In the genomic region with DNA sequence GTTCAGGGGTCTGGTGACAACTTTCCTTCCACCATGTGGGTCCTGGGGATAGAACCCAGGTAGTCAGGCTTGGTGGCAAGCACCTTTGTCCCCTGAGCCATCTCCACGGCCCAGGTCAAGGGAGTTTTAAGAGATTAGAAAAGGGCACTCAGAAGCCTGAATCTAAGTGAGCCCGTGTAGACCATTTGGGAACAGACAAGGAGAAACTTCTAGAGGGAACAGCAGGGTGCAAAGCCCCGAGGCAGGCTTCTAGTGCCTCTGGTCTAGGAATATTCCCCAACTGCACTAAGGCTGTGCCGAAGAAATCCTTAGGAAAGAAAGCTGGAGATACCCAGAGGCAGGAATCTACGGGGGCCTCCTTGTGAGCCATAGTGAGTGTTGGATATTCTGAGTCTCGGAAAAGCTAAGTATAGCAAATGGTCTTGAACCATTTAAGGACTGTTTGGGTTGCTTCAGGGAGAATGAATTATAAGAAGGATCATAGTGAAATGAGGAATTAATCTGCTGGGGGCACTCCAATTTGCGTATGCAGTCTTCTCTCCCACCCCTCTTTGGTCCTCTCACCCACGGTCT, we compare ENCODE assay signal across 8 mouse cellular contexts. TPM values are rescaled to one million over a fixed set of nuclear protein-coding genes. Genes with fewer than 3 reads are reported as not detected.
A peak's percentile ranks its signal among the peaks of the same experiment; 100 is the strongest.
DNase-seq lines count a peak whose midpoint lies in the region; ATAC-seq and TF ChIP-seq lines count a peak whose summit lies in the region.

No protein-coding gene starts in this region.

- H3K4me1 ChIP-seq in heart, embryonic 10.5 days, result peaks cover 37% of the 10 kb centered on the region
- peaks cover 79% of the 10 kb centered on the region for H3K4me1 ChIP-seq in E14TG2a.4 (replicated peaks; ENCODE audit: low read depth, low read length)
- H3K4me1 ChIP-seq in forebrain, embryonic 15.5 days, result peaks cover 30% of the 10 kb centered on the region
- peaks cover 7% of the 10 kb centered on the region for H3K4me1 ChIP-seq in limb, embryonic 14.5 days (ENCODE audit: control insufficient read depth, insufficient read depth, low read length)

- H3K9ac ChIP-seq in forebrain, embryonic 15.5 days (replicated peaks), result peak overlapping the region; percentile 75
- H3K9ac ChIP-seq in limb, embryonic 14.5 days (ENCODE audit: low read depth, low read length, severe bottlenecking), result peak overlapping the region; percentile 70; the same call in 1 of the 2 replicates

- no peaks in the 10 kb centered on the region for H3K9me3 ChIP-seq in heart, embryonic 10.5 days
- 0 out of 2 replicates have a peak, but pooled peaks cover 2% of the 10 kb centered on the region for H3K9me3 ChIP-seq in E14TG2a.4 (ENCODE audit: low read length)
- H3K9me3 ChIP-seq in forebrain, embryonic 15.5 days, result no peaks in the 10 kb centered on the region
- H3K9me3 ChIP-seq in limb, embryonic 14.5 days (ENCODE audit: control insufficient read depth, low read length), result no peaks in the 10 kb centered on the region

- no peak for ATAC-seq in forebrain, embryonic 15.5 days (replicated peaks)
- ATAC-seq in limb, embryonic 14.5 days (ENCODE audit: low FRiP score, low read depth), result no peak
- no peak for ATAC-seq in granulocyte monocyte progenitor cell, adult 5-6 weeks (replicated peaks; ENCODE audit: poor library complexity, severe bottlenecking)

- no peaks in the 10 kb centered on the region for H3K36me3 ChIP-seq in heart, embryonic 10.5 days
- peaks cover 6% of the 10 kb centered on the region; the same call in 1 of the 2 replicates for H3K36me3 ChIP-seq in E14TG2a.4 (ENCODE audit: insufficient read depth, low read length)
- H3K36me3 ChIP-seq in forebrain, embryonic 15.5 days, result no peaks in the 10 kb centered on the region
- no peaks in the 10 kb centered on the region for H3K36me3 ChIP-seq in limb, embryonic 14.5 days (ENCODE audit: control insufficient read depth, insufficient read depth, low read length)

- TF ChIP-seq CTCF in E14TG2a.4 (conservative IDR thresholded peaks at IDR 0.05; ENCODE audit: low read length), result no peak

- 45% methylated on average over 8 of the region's 8 CpGs for WGBS in heart, embryonic 10.5 days
- 49% methylated on average over 8 of the region's 8 CpGs for WGBS in forebrain, embryonic 15.5 days
- WGBS in limb, embryonic 14.5 days, result 39% methylated on average over 8 of the region's 8 CpGs

- H3K27me3 ChIP-seq in heart, embryonic 10.5 days (ENCODE audit: insufficient read depth, poor library complexity, severe bottlenecking), result peaks cover 91% of the 10 kb centered on the region
- H3K27me3 ChIP-seq in E14TG2a.4 (ENCODE audit: insufficient read depth, low read length), result peaks cover 60% of the 10 kb centered on the region
- H3K27me3 ChIP-seq in forebrain, embryonic 15.5 days, result peaks cover 25% of the 10 kb centered on the region
- peaks cover 44% of the 10 kb centered on the region for H3K27me3 ChIP-seq in limb, embryonic 14.5 days (ENCODE audit: control insufficient read depth, insufficient read depth, low read length)

- peak; percentile 51 for DNase-seq in heart, embryonic 10.5 days (ENCODE audit: low spot score)
- no peak for DNase-seq in heart, adult 9 months (ENCODE audit: low spot score in 2 of 2)
- no peak for DNase-seq in limb, embryonic 14.5 days (ENCODE audit: low spot score)
- DNase-seq in adipocyte (ENCODE audit: low spot score), result no peak
- DNase-seq in urinary bladder, postnatal 10 days (ENCODE audit: low spot score), result no peak

- H3K4me3 ChIP-seq in heart, embryonic 10.5 days, result 0 out of 2 replicates have a peak overlapping the region, but pooled peaks have one; percentile 72
- H3K4me3 ChIP-seq in E14TG2a.4 (replicated peaks; ENCODE audit: low read length), result peak overlapping the region; percentile 84; the same call in 1 of the 2 replicates
- H3K4me3 ChIP-seq in forebrain, embryonic 15.5 days, result peak overlapping the region; percentile 56
- peak overlapping the region; percentile 66 for H3K4me3 ChIP-seq in limb, embryonic 14.5 days (replicated peaks; ENCODE audit: low read length)

- no peak for TF ChIP-seq POLR2A in limb, embryonic 14.5 days (IDR thresholded peaks at IDR 0.05; ENCODE audit: borderline replicate concordance, extremely low read depth, insufficient read depth, insufficient read length)

- peak overlapping the region; percentile 77 for H3K4me2 ChIP-seq in forebrain, embryonic 15.5 days (replicated peaks)
- H3K4me2 ChIP-seq in limb, embryonic 14.5 days (replicated peaks; ENCODE audit: low read depth, low read length, severe bottlenecking), result peak overlapping the region; percentile 95

- H3K27ac ChIP-seq in heart, embryonic 10.5 days, result no peak overlapping the region
- H3K27ac ChIP-seq in forebrain, embryonic 15.5 days (replicated peaks), result peak overlapping the region; percentile 72; the same call in 1 of the 2 replicates
- H3K27ac ChIP-seq in limb, embryonic 14.5 days (replicated peaks; ENCODE audit: low read depth, low read length), result no peak overlapping the region

RNA-seq across cellular contexts. Expression of a gene that starts 0.6 kb away (rescaled TPM):
- 0.14 TPM in 1 of 2 replicates, not detected in the other for polyA plus RNA-seq in heart, embryonic 10.5 days (2016; fragmentation: Nextera tagmentation; extraction: Ambion mirVana)
- polyA plus RNA-seq in forebrain, embryonic 15.5 days (2015; fragmentation: Nextera tagmentation; extraction: Ambion mirVana), result 29.9 and 30.4 TPM in 2 replicates
- 35.2 and 44.6 TPM in 2 replicates for polyA plus RNA-seq in limb, embryonic 14.5 days (2012; rRNA removed)
- polyA plus RNA-seq in limb, embryonic 14.5 days (2014; fragmentation: Nextera tagmentation; extraction: Ambion mirVana), result 20.0 and 20.3 TPM in 2 replicates
- not detected in 2 replicates for total RNA-seq in granulocyte monocyte progenitor cell, adult 5-6 weeks (2014; fragmentation: Nextera tagmentation)
- not detected in 2 replicates for total RNA-seq in granulocyte monocyte progenitor cell, adult 5-6 weeks (2017)

RNA-seq across cellular contexts. Expression of a gene that starts 13.0 kb away (rescaled TPM):
- 7.9 and 14.2 TPM in 2 replicates for polyA plus RNA-seq in heart, embryonic 10.5 days (2016; fragmentation: Nextera tagmentation; extraction: Ambion mirVana)
- polyA plus RNA-seq in forebrain, embryonic 15.5 days (2015; fragmentation: Nextera tagmentation; extraction: Ambion mirVana), result 16.7 and 21.7 TPM in 2 replicates
- polyA plus RNA-seq in limb, embryonic 14.5 days (2012; rRNA removed), result 103 and 130 TPM in 2 replicates
- 12.4 and 14.6 TPM in 2 replicates for polyA plus RNA-seq in limb, embryonic 14.5 days (2014; fragmentation: Nextera tagmentation; extraction: Ambion mirVana)
- 75.9 and 87.6 TPM in 2 replicates for total RNA-seq in granulocyte monocyte progenitor cell, adult 5-6 weeks (2014; fragmentation: Nextera tagmentation)
- total RNA-seq in granulocyte monocyte progenitor cell, adult 5-6 weeks (2017), result 24.3 and 31.9 TPM in 2 replicates

RNA-seq across cellular contexts. Expression of a gene that starts 30.6 kb away (rescaled TPM):
- polyA plus RNA-seq in heart, embryonic 10.5 days (2016; fragmentation: Nextera tagmentation; extraction: Ambion mirVana), result 173 and 178 TPM in 2 replicates
- polyA plus RNA-seq in forebrain, embryonic 15.5 days (2015; fragmentation: Nextera tagmentation; extraction: Ambion mirVana), result 90.2 and 93.6 TPM in 2 replicates
- polyA plus RNA-seq in limb, embryonic 14.5 days (2012; rRNA removed), result 215 and 251 TPM in 2 replicates
- 137 and 144 TPM in 2 replicates for polyA plus RNA-seq in limb, embryonic 14.5 days (2014; fragmentation: Nextera tagmentation; extraction: Ambion mirVana)
- total RNA-seq in granulocyte monocyte progenitor cell, adult 5-6 weeks (2014; fragmentation: Nextera tagmentation), result 96.6 and 112 TPM in 2 replicates
- total RNA-seq in granulocyte monocyte progenitor cell, adult 5-6 weeks (2017), result 48.8 and 52.0 TPM in 2 replicates

RNA-seq across cellular contexts. Expression of a gene that starts 43.6 kb away (rescaled TPM):
- 74.4 and 84.5 TPM in 2 replicates for polyA plus RNA-seq in heart, embryonic 10.5 days (2016; fragmentation: Nextera tagmentation; extraction: Ambion mirVana)
- 207 and 211 TPM in 2 replicates for polyA plus RNA-seq in forebrain, embryonic 15.5 days (2015; fragmentation: Nextera tagmentation; extraction: Ambion mirVana)
- 143 TPM in 2 replicates for polyA plus RNA-seq in limb, embryonic 14.5 days (2012; rRNA removed)
- polyA plus RNA-seq in limb, embryonic 14.5 days (2014; fragmentation: Nextera tagmentation; extraction: Ambion mirVana), result 122 and 131 TPM in 2 replicates
- 49.2 and 55.8 TPM in 2 replicates for total RNA-seq in granulocyte monocyte progenitor cell, adult 5-6 weeks (2014; fragmentation: Nextera tagmentation)
- total RNA-seq in granulocyte monocyte progenitor cell, adult 5-6 weeks (2017), result 34.7 and 40.2 TPM in 2 replicates

RNA-seq across cellular contexts. Expression of a gene that starts 53.6 kb away (rescaled TPM):
- polyA plus RNA-seq in heart, embryonic 10.5 days (2016; fragmentation: Nextera tagmentation; extraction: Ambion mirVana), result 4.8 and 8.0 TPM in 2 replicates
- 21.9 and 26.2 TPM in 2 replicates for polyA plus RNA-seq in forebrain, embryonic 15.5 days (2015; fragmentation: Nextera tagmentation; extraction: Ambion mirVana)
- 28.9 and 31.3 TPM in 2 replicates for polyA plus RNA-seq in limb, embryonic 14.5 days (2012; rRNA removed)
- 9.4 and 13.9 TPM in 2 replicates for polyA plus RNA-seq in limb, embryonic 14.5 days (2014; fragmentation: Nextera tagmentation; extraction: Ambion mirVana)
- 10.6 and 17.5 TPM in 2 replicates for total RNA-seq in granulocyte monocyte progenitor cell, adult 5-6 weeks (2014; fragmentation: Nextera tagmentation)
- 1.3 and 3.9 TPM in 2 replicates for total RNA-seq in granulocyte monocyte progenitor cell, adult 5-6 weeks (2017)

Comparison
In these comparisons a context has a peak if more than half of its experiments do, and no peak if none do; other contexts are left out.
1. RNA of a gene that starts 0.6 kb away (polyA plus RNA-seq): 20.0 to 44.6 TPM in limb, embryonic 14.5 days and 29.9 to 30.4 TPM in forebrain, embryonic 15.5 days; 0.14 TPM in heart, embryonic 10.5 days; every median in the first group is over 10 times any median in the second.
2. Peak in every context shown above with its lines, with median percentiles within 50 percentile points of each other: H3K4me3 ChIP-seq.